Mouse (Mus musculus) thymus, adult 18-20 months (tissue): ENCODE measurements around the gene Plekha7.

Experiments
- DNase-seq, 2 experiments: peaks; one replicate each; pipeline ENCODE4 v3.0.0; 2022; ENCODE audit warnings: mixed read lengths in 2 of 2

Plekha7 gene

DNA sequence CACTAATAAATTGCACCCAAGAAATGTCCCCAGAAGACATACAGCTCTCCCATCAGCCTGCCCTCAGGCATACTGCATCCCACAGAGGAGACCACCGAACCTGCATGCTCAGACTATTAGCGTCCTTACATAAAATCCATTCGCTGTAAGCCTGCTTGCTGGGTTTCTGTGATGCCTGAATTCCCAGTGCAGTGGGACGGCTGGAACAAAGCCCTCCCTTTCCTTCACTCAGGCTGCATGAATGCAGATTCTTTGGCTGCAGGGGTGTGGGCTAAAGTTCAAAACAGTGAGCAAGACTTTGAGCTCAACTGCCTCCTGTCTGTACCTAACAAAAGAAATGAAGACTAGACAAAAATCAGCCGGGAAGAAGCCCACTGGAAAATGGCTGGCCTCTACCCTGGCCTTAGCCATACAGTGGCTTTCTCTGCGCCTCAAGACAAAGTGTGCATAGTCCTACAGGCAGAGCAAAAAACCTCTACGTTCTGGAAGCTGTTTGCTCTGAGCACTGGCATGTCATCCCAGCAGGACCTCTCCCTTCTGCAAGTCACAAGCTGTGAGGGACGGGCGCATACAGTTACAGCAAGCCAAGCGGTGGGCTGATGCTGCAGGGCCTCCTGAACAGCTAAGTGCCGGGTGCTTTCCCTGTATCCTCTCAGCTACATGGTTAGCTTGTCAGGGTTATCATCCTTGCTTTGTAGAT lies 123.7 kb downstream of the Plekha7 start:
- DNase-seq: no peak

DNA sequence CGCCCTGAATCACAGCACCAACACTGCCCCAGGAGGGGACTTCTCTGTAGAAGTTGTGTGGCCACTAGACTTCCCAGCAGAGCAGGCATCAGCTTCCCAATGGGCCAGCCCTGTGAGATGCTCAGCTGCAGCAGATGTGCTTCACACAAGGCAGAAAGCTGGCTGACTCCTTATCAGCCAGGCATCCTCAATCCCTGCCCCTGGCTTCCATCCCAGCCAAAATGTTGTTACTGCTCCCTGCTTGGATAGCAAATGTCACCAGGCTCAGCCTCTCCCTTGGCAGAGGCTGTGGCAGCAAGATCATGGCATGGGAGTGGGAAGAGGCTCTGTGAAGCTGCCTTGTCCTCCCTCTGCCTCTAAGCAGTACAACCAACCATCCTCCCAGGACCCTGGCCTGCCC lies 125.7 kb downstream of the Plekha7 start:
- no peak for DNase-seq

DNA sequence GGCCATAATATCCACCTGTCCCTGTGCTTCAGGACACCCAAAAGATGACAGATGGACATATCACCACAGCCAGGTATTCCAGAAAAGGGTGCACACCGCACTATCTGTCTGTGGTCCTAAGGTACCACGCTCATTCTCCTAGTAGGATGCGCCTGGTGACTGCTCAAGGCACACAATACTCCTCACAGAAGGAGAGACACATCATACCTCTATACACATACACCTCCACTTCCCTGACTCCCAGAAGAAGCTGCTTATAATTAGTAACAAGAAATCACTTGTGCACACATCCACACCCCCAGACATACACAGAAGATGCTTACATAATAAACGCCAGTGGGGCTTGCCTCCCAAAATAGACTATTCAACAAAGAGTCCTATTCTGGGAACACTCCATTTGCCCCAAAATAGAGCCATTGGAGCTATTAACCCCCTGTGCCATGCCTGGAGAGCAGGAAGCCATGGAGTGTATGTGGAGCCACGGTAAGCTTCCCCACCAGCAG lies 126.7 kb downstream of the Plekha7 start:
- DNase-seq: no peak

GRCm38 (mm10) chr7:116178916-116179315 lies 129.3 kb downstream of the Plekha7 start:
- no peak for DNase-seq

- no peak for DNase-seq
These were observed 135.4 kb downstream of the Plekha7 start for GRCm38 (mm10) chr7:116172774-116173173.

DNA sequence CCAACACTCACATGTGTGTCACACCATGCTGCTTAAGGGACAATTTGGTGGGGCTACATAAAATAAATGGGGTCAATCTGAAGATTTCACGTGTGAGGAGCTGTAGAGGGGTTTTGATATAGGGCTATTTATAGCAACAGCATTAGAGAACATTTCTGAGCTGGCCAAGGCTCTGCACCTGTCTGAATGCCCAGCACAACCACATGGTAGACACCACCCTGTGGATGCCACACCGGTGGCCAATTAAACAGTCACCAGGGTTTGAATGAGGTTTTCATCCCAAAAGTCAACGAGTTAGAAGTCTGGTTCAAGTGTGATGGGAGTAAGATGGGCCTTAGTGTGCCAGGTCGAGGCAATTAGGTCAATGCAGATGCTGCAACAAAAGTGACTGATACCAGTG lies 138.8 kb downstream of the Plekha7 start:
- DNase-seq: no peak

DNA sequence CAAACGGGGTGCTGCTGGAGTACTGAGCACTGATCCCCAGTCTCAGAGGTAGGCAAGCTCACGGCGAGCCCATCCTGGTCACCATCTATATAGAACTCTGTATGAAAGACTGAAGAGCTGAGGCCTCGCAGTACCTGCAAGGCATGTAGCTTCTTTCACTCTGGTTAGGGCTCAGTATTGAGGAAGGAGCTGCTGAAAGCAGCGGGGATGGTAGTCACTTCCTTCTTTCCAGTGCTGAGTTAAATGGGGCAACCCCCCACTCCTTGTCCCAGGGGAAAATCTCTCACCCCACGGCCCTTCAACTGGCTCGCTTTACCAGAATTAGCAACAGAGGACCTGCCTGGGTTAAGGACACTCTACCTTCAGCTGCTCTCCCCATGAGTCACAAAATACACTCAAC lies 140.0 kb downstream of the Plekha7 start:
- no peak for DNase-seq

GRCm38 (mm10) chr7:116164232-116164631 lies 143.9 kb downstream of the Plekha7 start:
- DNase-seq: no peak

DNA sequence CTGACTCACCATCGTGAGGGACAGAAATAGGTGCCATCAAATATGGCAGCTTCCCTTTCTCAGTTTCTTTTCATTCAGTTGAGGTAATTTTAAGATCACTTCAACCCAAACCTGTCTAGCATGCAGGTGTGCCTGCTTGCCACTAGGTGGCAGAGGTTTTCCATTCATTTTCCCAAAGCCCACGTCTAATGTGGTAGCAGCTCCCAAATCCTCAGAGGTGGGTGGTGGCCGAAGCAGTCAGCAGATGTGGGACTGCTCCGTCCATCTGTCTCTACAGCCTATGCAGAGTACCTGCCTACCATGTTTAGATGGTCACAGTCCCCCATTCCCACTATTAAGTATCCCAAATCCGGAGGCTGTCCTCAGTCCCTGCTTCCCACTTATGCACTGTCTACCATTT lies 146.6 kb downstream of the Plekha7 start:
- no peak for DNase-seq

- DNase-seq: no peak
These were observed 151.4 kb downstream of the Plekha7 start for GRCm38 (mm10) chr7:116156894-116157143.

GRCm38 (mm10) chr7:116156072-116156893 lies 151.9 kb downstream of the Plekha7 start:
- DNase-seq: no peak

GRCm38 (mm10) chr7:116153781-116154368 lies 154.3 kb downstream of the Plekha7 start:
- DNase-seq: no peak

DNA sequence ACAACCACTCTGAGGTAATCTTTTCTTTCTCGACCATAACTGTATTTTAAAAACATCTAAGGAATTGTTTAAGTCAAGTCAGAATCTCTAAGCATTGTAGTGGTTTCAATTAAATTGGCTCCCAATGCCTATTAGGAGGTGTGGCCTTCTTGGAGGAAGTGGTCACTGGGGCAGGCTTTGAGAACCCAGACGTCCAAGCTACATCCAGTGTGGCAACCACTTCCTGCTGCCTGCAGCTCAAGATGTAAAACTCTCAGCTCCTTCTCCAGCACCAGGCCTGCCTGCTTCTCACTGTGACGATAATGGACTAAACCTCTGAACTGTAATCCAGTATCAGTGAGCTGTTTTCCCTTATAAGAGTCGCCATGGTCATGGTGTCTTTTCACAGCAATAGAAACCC lies 158.6 kb downstream of the Plekha7 start:
- DNase-seq: no peak

DNA sequence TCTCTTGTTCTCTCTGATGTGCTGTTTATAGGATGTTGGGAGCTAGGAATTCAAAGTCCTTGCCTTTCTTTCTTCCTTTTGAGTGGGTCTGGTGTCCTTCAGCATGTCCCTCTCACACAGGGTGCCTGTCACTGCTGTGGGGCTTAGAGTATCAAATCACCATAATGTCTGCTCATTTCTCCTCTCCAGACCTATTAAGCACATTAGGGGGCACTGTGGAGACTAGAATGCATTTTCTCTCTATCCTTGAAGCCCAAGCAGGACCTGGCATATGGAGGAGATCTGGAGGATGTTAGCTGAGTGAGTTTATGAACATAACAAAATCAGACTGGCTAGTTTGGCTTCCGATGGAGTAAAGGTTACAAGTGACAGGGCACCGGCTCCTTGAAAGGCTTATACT lies 161.1 kb downstream of the Plekha7 start:
- no peak for DNase-seq

DNA sequence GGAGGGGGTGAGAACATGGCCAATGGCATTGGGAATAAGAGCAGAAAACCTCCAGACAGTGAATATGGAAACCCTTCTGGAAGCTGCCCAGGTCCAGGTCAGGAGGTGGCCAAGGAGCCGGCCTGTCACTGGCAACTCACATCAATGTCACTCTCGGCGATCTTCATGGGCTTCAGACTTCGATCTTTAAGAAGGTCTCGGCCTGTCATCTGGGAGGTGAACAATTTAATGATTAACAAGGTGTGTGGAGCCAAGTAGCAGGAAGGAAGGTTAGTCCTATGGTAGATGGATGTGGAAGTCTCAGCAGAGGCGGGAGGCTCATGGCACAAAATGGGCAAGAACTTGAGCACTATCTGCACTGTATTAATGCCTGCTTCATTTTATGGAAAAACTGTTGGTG lies 163.1 kb downstream of the Plekha7 start:
- DNase-seq: no peak

DNA sequence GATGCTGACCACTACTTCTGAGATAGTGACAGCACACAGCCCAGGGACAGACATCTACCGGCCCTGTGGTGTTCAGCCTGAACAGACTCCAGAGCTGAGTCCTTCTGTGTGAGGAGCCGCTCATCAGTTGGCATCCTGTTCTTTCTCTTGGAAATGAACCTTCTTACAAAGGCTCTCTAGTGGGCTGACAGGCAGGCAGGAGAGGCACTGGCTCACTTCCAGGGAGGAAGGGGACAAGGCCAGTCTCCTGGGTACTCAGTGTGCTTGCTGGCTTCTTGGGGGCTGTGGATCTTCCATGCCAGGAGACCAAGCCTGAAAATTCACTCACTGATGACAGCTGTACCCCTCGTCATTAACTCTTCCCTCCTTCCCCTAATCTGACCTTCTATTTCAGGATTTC lies 170.5 kb downstream of the Plekha7 start:
- DNase-seq: no peak

GRCm38 (mm10) chr7:116137149-116137548 lies 171.0 kb downstream of the Plekha7 start:
- DNase-seq: no peak

DNA sequence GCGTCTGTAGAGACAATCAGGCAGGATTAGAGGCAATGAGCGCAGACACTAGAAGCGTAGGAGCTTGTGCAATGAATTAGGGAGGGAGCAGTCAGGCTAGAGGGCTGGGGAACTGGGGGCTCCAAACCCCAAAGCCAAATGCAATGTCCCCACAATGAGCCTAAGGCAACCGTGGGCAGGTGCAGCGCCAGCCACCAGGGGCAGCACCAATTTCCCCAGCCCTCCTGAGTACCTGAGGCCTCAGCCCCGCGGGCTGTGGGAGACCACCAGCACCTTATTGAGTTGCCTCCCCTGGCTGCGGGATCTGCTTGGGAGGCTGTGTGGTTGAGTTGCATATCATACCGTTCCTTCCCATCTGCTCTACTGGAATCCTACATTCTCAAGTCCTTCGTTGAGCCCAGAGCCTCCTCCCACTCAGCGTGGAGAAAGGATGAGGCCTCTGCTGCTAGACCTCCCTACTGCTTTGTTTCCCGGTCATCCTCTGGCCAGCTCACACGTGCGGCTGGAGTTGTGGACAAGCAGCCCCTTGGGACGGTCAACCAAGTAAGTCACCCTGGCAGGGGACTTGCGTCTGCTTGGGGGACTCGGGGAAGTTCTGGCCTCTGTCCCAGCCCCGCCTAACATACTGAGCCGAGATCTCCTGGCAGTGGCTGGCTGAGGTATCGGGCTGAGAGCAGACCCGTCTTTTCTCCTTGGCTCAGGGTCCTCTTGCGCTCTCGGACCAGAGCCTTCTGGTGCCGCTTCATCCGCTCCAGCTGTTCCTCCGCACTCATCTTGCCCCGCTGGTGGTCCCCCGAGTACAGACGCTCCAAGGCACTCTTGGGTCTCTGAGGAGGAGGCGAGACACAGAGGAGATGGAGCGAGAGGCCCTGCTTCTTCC lies 173.5 kb downstream of the Plekha7 start:
- no peak for DNase-seq

GRCm38 (mm10) chr7:116132078-116132477 lies 176.1 kb downstream of the Plekha7 start:
- DNase-seq: peak; percentile 11 to 35

DNA sequence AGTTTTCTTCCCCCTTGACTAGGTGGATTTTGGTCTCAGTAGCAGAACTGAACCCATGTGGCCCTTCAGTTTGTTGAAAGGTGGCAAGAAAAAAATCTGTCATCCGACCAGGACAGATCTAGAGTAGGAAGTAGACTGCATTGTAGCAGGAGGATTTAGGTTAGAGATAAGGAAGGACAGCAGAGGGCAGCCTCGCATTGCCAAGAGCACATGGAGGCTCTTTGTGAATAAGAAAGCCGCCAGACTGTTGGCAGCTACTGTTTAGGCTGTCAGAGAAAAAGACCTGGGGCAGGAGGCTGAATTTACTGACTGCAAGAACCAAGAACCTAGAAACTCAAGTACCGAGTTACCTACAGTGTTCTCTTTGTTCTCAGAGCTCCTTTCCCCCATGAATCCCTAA lies 176.8 kb downstream of the Plekha7 start:
- no peak for DNase-seq

GRCm38 (mm10) chr7:116129374-116129773 lies 178.8 kb downstream of the Plekha7 start:
- DNase-seq: no peak

DNA sequence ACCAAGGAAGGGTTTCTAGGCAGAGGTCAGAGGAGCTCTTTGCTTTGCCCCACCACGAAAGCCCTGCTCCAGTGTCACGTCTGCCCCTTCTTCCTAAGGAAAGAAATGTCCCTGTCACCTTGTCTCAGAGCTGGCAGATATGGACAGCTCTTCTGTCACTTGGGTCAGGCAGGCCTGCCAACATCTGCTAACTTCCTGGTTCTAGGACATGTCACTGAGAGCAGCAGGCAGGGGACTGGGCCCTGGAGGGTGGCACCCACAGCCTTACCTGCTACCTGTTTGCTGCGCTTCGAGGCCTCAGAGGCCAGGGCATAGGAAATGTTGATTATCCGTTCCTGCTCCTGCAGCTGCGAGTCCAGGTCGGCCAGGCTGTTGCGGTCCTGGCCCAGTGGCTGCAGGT lies 179.9 kb downstream of the Plekha7 start:
- DNase-seq: no peak

- no peak for DNase-seq
These were observed 181.1 kb downstream of the Plekha7 start for GRCm38 (mm10) chr7:116127052-116127451.
